Mouse (Mus musculus) cortical plate, adult 2 months (tissue): Measurements from ENCODE around the gene Gfi1.

Experiments
- CTCF ChIP-seq: fragments of 200-500 bp; IDR thresholded peaks from 2 replicates; pipeline ENCODE4 v1.5.1; 2011; ENCODE audit warnings: mild to moderate bottlenecking, control low read depth, low read length; ENCODE audit not compliant: insufficient read depth; ENCODE audit errors: extremely low read depth
- POLR2A ChIP-seq: fragments of 200-500 bp; IDR thresholded peaks from 2 replicates; pipeline ENCODE4 v1.6.1; 2011; ENCODE audit warnings: mild to moderate bottlenecking, low read length, control low read depth; ENCODE audit not compliant: insufficient read depth; ENCODE audit errors: extremely low read depth

GRCm38 (mm10) chr5:107727007-107727402, 1.2 kb upstream of the Gfi1 start:
- TF ChIP-seq CTCF (no peak), POLR2A (no peak)
